Mouse (Mus musculus) granulocyte monocyte progenitor cell, adult 5-6 weeks (primary cell): ENCODE results near the gene Cdc42bpa. TPM values are rescaled to one million over a fixed set of nuclear protein-coding genes. Genes with fewer than 3 reads are reported as not detected.

Experiments
- ATAC-seq: replicated peaks from 2 replicates; pipeline ENCODE4 v1.8.0; 2016; ENCODE audit warnings: mild to moderate bottlenecking, moderate TSS enrichment, inconsistent platforms; ENCODE audit not compliant: poor library complexity, severe bottlenecking
- total RNA-seq, 2 experiments: library from RNA; stranded (forward) in 1 of 2; stranded (reverse) in 1 of 2; fragments of 200-712, 200-1000 nt in 1 of 2; fragments of >200 nt in 1 of 2; fragmentation: Nextera tagmentation in 1 of 2; gene quantifications; 2 replicates each; pipeline ENCODE4 v1.2.3; 2014 to 2017

The Cdc42bpa gene
- total RNA-seq (2014; fragmentation: Nextera tagmentation) (6.7 and 9.3 TPM in 2 replicates), total RNA-seq (2017) (3.7 and 5.5 TPM in 2 replicates)

- peak; percentile 78 for ATAC-seq
These were observed at the start of gene Cdc42bpa for GRCm38 (mm10) chr1:179959721-179960542. Gene Cdc42bpa (plus strand): TSS chr1:179960472.

- ATAC-seq: no peak
These were observed 46.8 kb upstream of the Cdc42bpa start for GRCm38 (mm10) chr1:179913471-179913870.

GRCm38 (mm10) chr1:179917036-179917435 lies 43.2 kb upstream of the Cdc42bpa start:
- no peak for ATAC-seq

- ATAC-seq: no peak
These were observed 42.8 kb upstream of the Cdc42bpa start for GRCm38 (mm10) chr1:179917481-179917880.

GRCm38 (mm10) chr1:179919656-179920436 lies 40.4 kb upstream of the Cdc42bpa start:
- ATAC-seq: no peak

- ATAC-seq: no peak
These were observed 36.4 kb upstream of the Cdc42bpa start for GRCm38 (mm10) chr1:179923661-179924405.

- ATAC-seq: no peak
These were observed 34.0 kb upstream of the Cdc42bpa start for GRCm38 (mm10) chr1:179926240-179926639.

- no peak for ATAC-seq
These were observed 33.2 kb upstream of the Cdc42bpa start for GRCm38 (mm10) chr1:179927102-179927501.

GRCm38 (mm10) chr1:179928822-179929221 lies 31.4 kb upstream of the Cdc42bpa start:
- ATAC-seq: no peak

GRCm38 (mm10) chr1:179931247-179931646 lies 29.0 kb upstream of the Cdc42bpa start:
- ATAC-seq: no peak

GRCm38 (mm10) chr1:179934064-179934463 lies 26.2 kb upstream of the Cdc42bpa start:
- ATAC-seq: no peak

- no peak for ATAC-seq
These were observed 20.0 kb upstream of the Cdc42bpa start for GRCm38 (mm10) chr1:179940071-179940786.

- ATAC-seq: no peak
These were observed 19.4 kb upstream of the Cdc42bpa start for GRCm38 (mm10) chr1:179940787-179941352.

- ATAC-seq: no peak
These were observed 15.3 kb upstream of the Cdc42bpa start for GRCm38 (mm10) chr1:179945017-179945416.

GRCm38 (mm10) chr1:179946616-179947015 lies 13.7 kb upstream of the Cdc42bpa start:
- no peak for ATAC-seq

- no peak for ATAC-seq
These were observed 12.6 kb upstream of the Cdc42bpa start for GRCm38 (mm10) chr1:179947653-179948052.

- no peak for ATAC-seq
These were observed 8.7 kb upstream of the Cdc42bpa start for GRCm38 (mm10) chr1:179951597-179951996.

- no peak for ATAC-seq
These were observed 7.0 kb upstream of the Cdc42bpa start for GRCm38 (mm10) chr1:179953251-179953650.

- no peak for ATAC-seq
These were observed 2.8 kb upstream of the Cdc42bpa start for GRCm38 (mm10) chr1:179957431-179957830.
